Mouse (Mus musculus): ENCODE measurements around the gene Rab3a. TPM values are rescaled to one million over a fixed set of nuclear protein-coding genes. Genes with fewer than 3 reads are reported as not detected.

Rab3a gene
- polyA plus RNA-seq, 1 experiment from 2014 or later: 561 TPM

- Histone ChIP-seq H3K9ac (no peak overlapping the region), H3K36me3 (peaks cover 39% of the 10 kb centered on the region), H3K4me3 (no peak overlapping the region), H3K4me2 (no peak overlapping the region), H3K27me3 (peaks cover 13% of the 10 kb centered on the region), H3K4me1 (replicated peaks) (peaks cover 53% of the 10 kb centered on the region), H3K27ac (replicated peaks) (no peak overlapping the region), H3K9me3 (no peaks in the 10 kb centered on the region)
- no peak for ATAC-seq (ENCODE audit: low FRiP score, low read depth)
- 94% methylated on average over 13 of the region's 13 CpGs for WGBS
Measured at GRCm38 (mm10) chr8:70772075-70772474, 17.6 kb downstream of the Rab3a start.

GRCm38 (mm10) chr8:70772890-70773289 is 18.4 kb downstream of the Rab3a start:
- Histone ChIP-seq H3K4me3 (no peak overlapping the region), H3K36me3 (peaks cover 36% of the 10 kb centered on the region), H3K9ac (no peak overlapping the region), H3K9me3 (no peaks in the 10 kb centered on the region), H3K4me1 (replicated peaks) (peaks cover 57% of the 10 kb centered on the region), H3K27ac (replicated peaks) (peak overlapping the region; percentile 73; the same call in 1 of the 2 replicates), H3K27me3 (peaks cover 5% of the 10 kb centered on the region; the same call in 1 of the 2 replicates), H3K4me2 (no peak overlapping the region)
- ATAC-seq (ENCODE audit: low FRiP score, low read depth): no peak
- WGBS: 89% methylated on average over 9 of the region's 9 CpGs

- Histone ChIP-seq H3K4me2 (peak overlapping the region; percentile 34), H3K27me3 (no peaks in the 10 kb centered on the region), H3K27ac (replicated peaks) (peak overlapping the region; percentile 73), H3K9me3 (no peaks in the 10 kb centered on the region), H3K4me1 (replicated peaks) (peaks cover 62% of the 10 kb centered on the region), H3K9ac (no peak overlapping the region), H3K36me3 (peaks cover 31% of the 10 kb centered on the region), H3K4me3 (no peak overlapping the region)
- ATAC-seq (ENCODE audit: low FRiP score, low read depth): no peak
- 63% methylated on average over 5 of the region's 5 CpGs for WGBS
Measured at GRCm38 (mm10) chr8:70773410-70773809, 18.9 kb downstream of the Rab3a start.

GRCm38 (mm10) chr8:70773833-70774232 is 19.4 kb downstream of the Rab3a start:
- Histone ChIP-seq H3K27me3 (no peaks in the 10 kb centered on the region), H3K4me3 (no peak overlapping the region)

GRCm38 (mm10) chr8:70774740-70775139 is 20.3 kb downstream of the Rab3a start:
- Histone ChIP-seq H3K27me3 (no peaks in the 10 kb centered on the region), H3K27ac (replicated peaks) (0 out of 2 replicates have a peak overlapping the region, but pooled peaks have one; percentile 4), H3K9ac (peak overlapping the region; percentile 95; the same call in 1 of the 2 replicates), H3K9me3 (no peaks in the 10 kb centered on the region), H3K36me3 (peaks cover 26% of the 10 kb centered on the region), H3K4me2 (0 out of 2 replicates have a peak overlapping the region, but pooled peaks have one; percentile 34), H3K4me1 (replicated peaks) (peaks cover 55% of the 10 kb centered on the region), H3K4me3 (peak overlapping the region; percentile 82; the same call in 1 of the 2 replicates)
- 91% methylated on average over 18 of the region's 18 CpGs for WGBS
- ATAC-seq (ENCODE audit: low FRiP score, low read depth): no peak

More at GRCm38 (mm10) chr8:70773833-70774232, 19.4 kb downstream of the Rab3a start:
- ATAC-seq (ENCODE audit: low FRiP score, low read depth): no peak
- WGBS: 36% methylated on average over 9 of the region's 9 CpGs
- H3K9ac ChIP-seq: 0 out of 2 replicates have a peak overlapping the region, but pooled peaks have one; percentile 23
- H3K9me3 ChIP-seq: no peaks in the 10 kb centered on the region
- H3K4me1 ChIP-seq (replicated peaks): peaks cover 63% of the 10 kb centered on the region
- peak overlapping the region; percentile 34 for H3K4me2 ChIP-seq
- peak overlapping the region; percentile 73 for H3K27ac ChIP-seq (replicated peaks)
- H3K36me3 ChIP-seq: peaks cover 26% of the 10 kb centered on the region

GRCm38 (mm10) chr8:70775227-70775626 is 20.7 kb downstream of the Rab3a start:
- WGBS: 88% methylated on average over 5 of the region's 5 CpGs
- peaks cover 54% of the 10 kb centered on the region for H3K4me1 ChIP-seq (replicated peaks)
- peaks cover 25% of the 10 kb centered on the region for H3K36me3 ChIP-seq

GRCm38 (mm10) chr8:70775851-70776495 is 21.5 kb downstream of the Rab3a start:
- Histone ChIP-seq H3K9ac (peak overlapping the region; percentile 95), H3K4me3 (peak overlapping the region; percentile 82), H3K27ac (replicated peaks) (peak overlapping the region; percentile 94), H3K36me3 (peaks cover 24% of the 10 kb centered on the region), H3K9me3 (no peaks in the 10 kb centered on the region), H3K27me3 (no peaks in the 10 kb centered on the region), H3K4me2 (peak overlapping the region; percentile 89), H3K4me1 (replicated peaks) (peaks cover 54% of the 10 kb centered on the region)
- 2% methylated on average over 34 of the region's 34 CpGs for WGBS
- no peak for ATAC-seq (ENCODE audit: low FRiP score, low read depth)

More at GRCm38 (mm10) chr8:70775227-70775626, 20.7 kb downstream of the Rab3a start:
- Histone ChIP-seq H3K27me3 (no peaks in the 10 kb centered on the region), H3K27ac (replicated peaks) (no peak overlapping the region), H3K9ac (peak overlapping the region; percentile 95), H3K9me3 (no peaks in the 10 kb centered on the region), H3K4me3 (peak overlapping the region; percentile 82), H3K4me2 (peak overlapping the region; percentile 89)
- no peak for ATAC-seq (ENCODE audit: low FRiP score, low read depth)

- Histone ChIP-seq H3K9me3 (no peaks in the 10 kb centered on the region), H3K27me3 (no peaks in the 10 kb centered on the region), H3K4me3 (peak within 1 kb of the TSS; percentile 82), H3K4me2 (peak within 1 kb of the TSS; percentile 89), H3K4me1 (replicated peaks) (peaks cover 53% of the 10 kb centered on the region), H3K36me3 (peaks cover 21% of the 10 kb centered on the region), H3K27ac (replicated peaks) (peak within 1 kb of the TSS; percentile 94), H3K9ac (peak within 1 kb of the TSS; percentile 95)
- peak; percentile 92 for ATAC-seq (ENCODE audit: low FRiP score, low read depth)
- under 1% methylated on average over 94 of the region's 94 CpGs for WGBS
Measured at GRCm38 (mm10) chr8:70776496-70777444, 22.3 kb downstream of the Rab3a start, which contains the start of gene Pik3r2. TSS of gene Pik3r2 (minus strand) at chr8:70776713.

GRCm38 (mm10) chr8:70780093-70780492 is 25.6 kb downstream of the Rab3a start:
- Histone ChIP-seq H3K27ac (replicated peaks) (no peak overlapping the region), H3K4me1 (replicated peaks) (peaks cover 19% of the 10 kb centered on the region), H3K36me3 (peaks cover 43% of the 10 kb centered on the region), H3K4me3 (no peak overlapping the region), H3K4me2 (no peak overlapping the region), H3K9me3 (no peaks in the 10 kb centered on the region), H3K27me3 (no peaks in the 10 kb centered on the region), H3K9ac (no peak overlapping the region)
- no peak for ATAC-seq (ENCODE audit: low FRiP score, low read depth)
- WGBS: 84% methylated on average over 11 of the region's 11 CpGs

- Histone ChIP-seq H3K4me2 (no peak overlapping the region), H3K4me3 (no peak overlapping the region), H3K9ac (no peak overlapping the region), H3K27ac (replicated peaks) (no peak overlapping the region), H3K27me3 (0 out of 2 replicates have a peak, but pooled peaks cover 3% of the 10 kb centered on the region), H3K4me1 (replicated peaks) (peaks cover 25% of the 10 kb centered on the region), H3K9me3 (no peaks in the 10 kb centered on the region), H3K36me3 (peaks cover 47% of the 10 kb centered on the region)
- WGBS: 87% methylated on average over 25 of the region's 25 CpGs
- ATAC-seq (ENCODE audit: low FRiP score, low read depth): no peak
Measured at GRCm38 (mm10) chr8:70786291-70787050, 32.0 kb downstream of the Rab3a start.

GRCm38 (mm10) chr8:70787051-70787445 is 32.6 kb downstream of the Rab3a start:
- Histone ChIP-seq H3K4me3 (no peak overlapping the region), H3K4me1 (replicated peaks) (peaks cover 31% of the 10 kb centered on the region), H3K9ac (no peak overlapping the region), H3K27ac (replicated peaks) (no peak overlapping the region), H3K36me3 (peaks cover 43% of the 10 kb centered on the region), H3K27me3 (0 out of 2 replicates have a peak, but pooled peaks cover 3% of the 10 kb centered on the region), H3K9me3 (no peaks in the 10 kb centered on the region), H3K4me2 (no peak overlapping the region)
- 92% methylated on average over 3 of the region's 3 CpGs for WGBS
- ATAC-seq (ENCODE audit: low FRiP score, low read depth): no peak
